ENCODE assay signal across 23 mouse cellular contexts in the genomic region with DNA sequence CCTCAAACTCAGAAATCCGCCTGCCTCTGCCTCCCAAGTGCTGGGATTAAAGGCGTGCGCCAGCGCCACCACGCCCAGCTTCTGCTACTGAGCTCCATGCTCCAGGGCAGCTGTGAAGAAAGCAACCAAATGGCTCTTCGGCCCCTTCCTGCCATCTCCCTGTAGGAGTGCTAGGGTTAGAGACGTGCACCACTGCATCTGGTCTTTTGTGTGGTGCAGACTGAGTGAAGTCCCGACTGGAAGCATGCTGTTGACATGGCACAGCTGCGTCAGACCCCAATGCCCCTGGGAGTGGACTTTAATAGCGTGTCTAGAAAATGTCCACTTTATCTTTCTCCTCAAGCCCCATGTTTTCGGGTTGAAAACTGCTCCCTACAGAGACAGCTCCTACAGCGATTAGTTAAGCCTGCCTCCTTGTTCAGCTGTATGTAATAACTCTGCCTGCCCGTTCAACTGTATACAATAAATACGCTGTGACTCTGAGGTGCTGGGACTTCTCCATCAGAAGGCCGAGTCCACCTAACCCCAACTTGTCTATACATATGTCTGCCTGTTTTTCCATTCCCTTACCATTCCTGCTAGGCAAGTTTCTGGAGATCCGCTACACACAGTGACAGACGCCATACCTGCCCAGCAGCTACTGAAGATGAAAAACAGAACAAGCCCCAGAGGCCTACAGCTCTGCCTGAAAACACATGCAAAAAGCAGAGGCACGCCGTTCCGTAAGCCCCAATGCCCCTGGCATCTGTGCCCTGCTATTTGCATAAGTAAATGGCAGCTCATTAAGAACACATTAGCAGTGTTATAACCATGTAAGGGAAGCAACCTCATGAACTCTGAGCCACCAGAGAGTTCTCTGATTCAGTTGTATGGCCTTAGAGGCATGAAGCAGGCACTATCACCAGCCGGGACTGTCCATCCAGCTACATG.
DNase-seq lines count a peak whose midpoint lies in the region; ATAC-seq lines count a peak whose summit lies in the region.
"Had no signal": no experiment of that assay in that cellular context is flagged by ENCODE, and none has a peak within 500 bp of the region (broad histone marks: within the 10 kb centered on the region; RNA-seq: fewer than 3 reads in every experiment).

No protein-coding gene starts in this region.

- H3K27ac ChIP-seq in embryonic facial prominence, embryonic 11.5 days (replicated peaks; ENCODE audit: low read depth, low read length), result no peak overlapping the region
- H3K27ac ChIP-seq in embryonic facial prominence, embryonic 10.5 days (replicated peaks), result no peak overlapping the region
- no peak overlapping the region for H3K27ac ChIP-seq in neural tube, embryonic 11.5 days (ENCODE audit: low read depth, low read length)
- H3K27ac ChIP-seq: kidney, postnatal 0 days; layer of hippocampus, adult 2 months; limb, embryonic 13.5 days; liver, embryonic 14.5 days; stomach, postnatal 0 days had no signal

- ATAC-seq in embryonic facial prominence, embryonic 11.5 days (replicated peaks; ENCODE audit: insufficient number of reproducible peaks, low FRiP score, low TSS enrichment, low read depth), result no peak
- ATAC-seq in neural tube, embryonic 11.5 days (ENCODE audit: insufficient read depth, low FRiP score, low TSS enrichment), result no peak
- ATAC-seq: intestine, embryonic 16.5 days; lung, postnatal 0 days had no signal

- H3K9ac ChIP-seq in embryonic facial prominence, embryonic 11.5 days (replicated peaks; ENCODE audit: low read length), result no peak overlapping the region
- H3K9ac ChIP-seq in neural tube, embryonic 11.5 days (ENCODE audit: low read length), result no peak overlapping the region
- H3K9ac ChIP-seq: limb, embryonic 13.5 days; liver, embryonic 14.5 days had no signal

- H3K36me3 ChIP-seq in embryonic facial prominence, embryonic 11.5 days (replicated peaks; ENCODE audit: control insufficient read depth, insufficient read depth, low read depth, low read length), result no peaks in the 10 kb centered on the region
- no peaks in the 10 kb centered on the region for H3K36me3 ChIP-seq in embryonic facial prominence, embryonic 10.5 days (replicated peaks)
- H3K36me3 ChIP-seq in neural tube, embryonic 11.5 days (ENCODE audit: control insufficient read depth, insufficient read depth, low read length), result no peaks in the 10 kb centered on the region
- H3K36me3 ChIP-seq: limb, embryonic 13.5 days had no signal

- no peaks in the 10 kb centered on the region for H3K4me1 ChIP-seq in embryonic facial prominence, embryonic 11.5 days (ENCODE audit: control insufficient read depth, insufficient read depth, low read length)
- H3K4me1 ChIP-seq in embryonic facial prominence, embryonic 10.5 days, result peaks cover 23% of the 10 kb centered on the region
- peaks cover 2% of the 10 kb centered on the region; the same call in 1 of the 2 replicates for H3K4me1 ChIP-seq in neural tube, embryonic 11.5 days (ENCODE audit: control insufficient read depth, insufficient read depth, low read length)

- 78% methylated on average over 21 of the region's 21 CpGs for WGBS in embryonic facial prominence, embryonic 11.5 days
- WGBS in embryonic facial prominence, embryonic 10.5 days, result 81% methylated on average over 21 of the region's 21 CpGs
- WGBS in neural tube, embryonic 11.5 days, result 76% methylated on average over 21 of the region's 21 CpGs

- no peaks in the 10 kb centered on the region for H3K27me3 ChIP-seq in embryonic facial prominence, embryonic 11.5 days (ENCODE audit: control insufficient read depth, insufficient read depth, low read length)
- no peaks in the 10 kb centered on the region for H3K27me3 ChIP-seq in embryonic facial prominence, embryonic 10.5 days (replicated peaks; ENCODE audit: low read depth, poor library complexity, severe bottlenecking)
- H3K27me3 ChIP-seq in neural tube, embryonic 11.5 days (ENCODE audit: control insufficient read depth, insufficient read depth, low read length), result no peaks in the 10 kb centered on the region
- H3K27me3 ChIP-seq: limb, embryonic 13.5 days had no signal

- intact Hi-C loops in heart, postnatal 14 days (cut with DNase I), result no loop called here

- no peak overlapping the region for H3K4me3 ChIP-seq in embryonic facial prominence, embryonic 11.5 days (ENCODE audit: low read depth, low read length)
- no peak overlapping the region for H3K4me3 ChIP-seq in embryonic facial prominence, embryonic 10.5 days
- H3K4me3 ChIP-seq in neural tube, embryonic 11.5 days (ENCODE audit: low read depth, low read length), result no peak overlapping the region
- H3K4me3 ChIP-seq: erythroblast, embryonic 14.5 days; layer of hippocampus, adult 2 months; limb, embryonic 13.5 days; myocyte had no signal

- peak; percentile 27 for DNase-seq in embryonic facial prominence, embryonic 11.5 days (ENCODE audit: low spot score)
- no peak for DNase-seq in embryonic facial prominence, embryonic 10.5 days (ENCODE audit: low spot score)
- DNase-seq in neural tube, embryonic 11.5 days (ENCODE audit: low spot score), result peak; percentile 33
- no peak for DNase-seq in neural tube, embryonic 10.5 days (ENCODE audit: extremely low spot score, low spot score)
- peak; percentile 24 for DNase-seq in mesoderm, embryonic 11.5 days (ENCODE audit: low read depth, low spot score)
- DNase-seq in cerebellum, postnatal 25 days, result no peak
- no peak for DNase-seq in left cerebral cortex, adult 18-20 months (ENCODE audit: low spot score in 2 of 2)
- DNase-seq in heart, postnatal 14 days, result no peak
- DNase-seq: cerebellum, adult 11 months; cerebellum, postnatal 14 days; gastrocnemius, postnatal 36 days; heart, postnatal 36 days; thymus, postnatal 36 days had no signal

- H3K4me2 ChIP-seq in embryonic facial prominence, embryonic 11.5 days (ENCODE audit: low read depth, low read length), result no peak overlapping the region
- no peak overlapping the region for H3K4me2 ChIP-seq in neural tube, embryonic 11.5 days (ENCODE audit: low read depth)
- H3K4me2 ChIP-seq: heart, embryonic 11.5 days; limb, embryonic 13.5 days had no signal

- no peaks in the 10 kb centered on the region for H3K9me3 ChIP-seq in embryonic facial prominence, embryonic 11.5 days (replicated peaks; ENCODE audit: control insufficient read depth, low read length)
- no peaks in the 10 kb centered on the region for H3K9me3 ChIP-seq in embryonic facial prominence, embryonic 10.5 days
- no peaks in the 10 kb centered on the region for H3K9me3 ChIP-seq in neural tube, embryonic 11.5 days (ENCODE audit: control insufficient read depth, low read length)
- H3K9me3 ChIP-seq: limb, embryonic 13.5 days had no signal

Comparison
In these comparisons a context has a peak if more than half of its experiments do, and no peak if none do; other contexts are left out.
1. DNase-seq: peak in embryonic facial prominence, embryonic 11.5 days (single experiment), neural tube, embryonic 11.5 days (single experiment) and mesoderm, embryonic 11.5 days (single experiment); none in embryonic facial prominence, embryonic 10.5 days (single experiment), neural tube, embryonic 10.5 days (single experiment), cerebellum, postnatal 25 days (0 of 2), left cerebral cortex, adult 18-20 months (0 of 2) and heart, postnatal 14 days (0 of 2).